Mouse (Mus musculus) spleen, adult 10 weeks (tissue): Measurements from ENCODE around the gene Gm21119. TPM values are rescaled to one million over a fixed set of nuclear protein-coding genes. Genes with fewer than 3 reads are reported as not detected.

Experiments used
- polyA plus RNA-seq: library from polyadenylated mRNA; stranded (reverse); fragments of 350-450 nt; fragmentation: Illumina TruSeq; extraction: RNeasy Lipid Tissue Mini Kit (QIAGEN cat#74804); gene quantifications from one replicate; pipeline ENCODE4 v1.2.3, GENCODE M21; 2015; ENCODE audit warnings: low replicate concordance; ENCODE audit not compliant: insufficient read depth

Gene Gm21119
- polyA plus RNA-seq = 0.15 TPM

GRCm38 (mm10) chr8:20614619-20615018, at the start of gene Gm21119:
Gene Gm21119 (plus strand): TSS chr8:20614919.

